Mouse (Mus musculus): Measurements from ENCODE around the gene Map3k10.
"Not testable (repeated sequence)": the region's sequence is repeated elsewhere in the genome, so short reads cannot be mapped to it uniquely, and the experiment has no call there.

The Map3k10 gene

DNA sequence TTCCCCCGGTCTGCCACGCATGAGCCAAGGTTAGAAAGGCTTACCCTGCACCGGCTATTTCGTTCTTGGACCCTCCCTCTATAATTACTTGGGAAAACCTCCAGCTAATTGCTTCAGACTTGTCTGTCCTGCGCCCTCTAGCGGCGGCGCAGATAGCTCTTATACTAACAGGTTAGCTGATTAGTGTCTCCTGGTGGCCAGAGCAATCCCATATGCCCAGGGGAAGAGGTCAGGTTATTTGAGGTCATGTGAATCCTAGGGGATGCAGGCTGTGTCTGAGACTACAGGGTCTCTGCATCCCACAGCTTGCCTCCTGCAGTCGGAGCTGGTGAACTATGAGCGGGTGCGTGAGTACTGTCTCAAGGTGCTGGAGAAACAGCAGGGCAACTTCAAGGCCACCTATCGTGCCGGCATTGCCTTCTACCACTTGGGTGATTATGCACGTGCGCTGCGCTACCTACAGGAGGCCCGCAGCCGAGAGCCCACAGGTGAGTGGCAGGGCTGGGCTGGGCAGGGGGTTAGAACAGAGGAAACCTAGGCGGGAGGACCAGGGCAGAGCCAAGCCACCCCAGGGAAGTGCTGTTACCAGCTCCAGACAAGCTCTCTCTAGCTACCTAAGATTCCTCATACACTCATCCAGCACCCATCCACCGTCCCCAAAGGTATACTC lies 19.7 kb downstream of the Map3k10 start:
- no peak for DNase-seq (ENCODE audit: low spot score)

DNA sequence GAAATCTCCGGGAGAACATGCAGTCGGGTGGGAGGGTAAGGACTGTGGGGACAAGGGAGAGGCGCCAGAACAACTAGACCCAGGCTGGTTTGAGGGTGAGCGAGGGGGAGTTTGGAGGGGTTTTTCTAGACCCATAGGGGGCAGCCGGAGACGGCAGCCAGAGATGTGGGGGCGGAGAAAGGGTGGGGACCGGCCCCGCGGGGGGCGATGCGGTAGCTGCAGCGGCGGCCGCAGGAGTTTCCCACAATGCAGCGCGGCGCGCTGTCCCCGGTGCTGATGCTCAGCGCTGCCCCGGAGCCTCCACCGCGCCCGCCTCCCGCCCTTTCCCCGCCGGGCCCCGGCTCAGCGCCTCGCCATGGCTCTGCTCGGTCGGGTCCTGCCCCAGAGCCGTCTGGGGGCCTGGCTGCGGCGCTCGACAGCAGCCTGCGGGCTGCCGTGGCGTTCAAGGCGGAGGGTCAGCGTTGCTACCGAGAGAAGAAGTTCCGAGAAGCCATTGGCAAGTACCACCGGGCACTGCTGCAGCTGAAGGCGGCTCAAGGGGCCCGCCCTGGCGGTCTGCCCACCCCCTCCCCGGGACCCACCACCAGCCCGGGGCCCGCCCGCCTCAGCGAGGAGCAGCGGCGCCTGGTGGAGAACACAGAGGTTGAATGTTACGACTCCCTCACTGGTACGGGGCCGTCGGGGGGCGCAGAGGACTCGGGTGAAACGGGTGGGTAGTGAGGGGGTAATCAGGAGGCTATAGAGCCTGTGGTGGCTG lies 20.5 kb downstream of the Map3k10 start, which contains the start of gene Ttc9b:
Gene Ttc9b (plus strand): TSS at position 235 of the 757 bp plus-strand sequence.
- DNase-seq (ENCODE audit: low spot score) = peak; percentile 73

GRCm38 (mm10) chr7:27650949-27651348 lies 23.4 kb downstream of the Map3k10 start:
- peak; percentile 93 for DNase-seq (ENCODE audit: low spot score)

- DNase-seq (ENCODE audit: low spot score) = no peak
Measured at GRCm38 (mm10) chr7:27649723-27650122, 24.7 kb downstream of the Map3k10 start.

DNA sequence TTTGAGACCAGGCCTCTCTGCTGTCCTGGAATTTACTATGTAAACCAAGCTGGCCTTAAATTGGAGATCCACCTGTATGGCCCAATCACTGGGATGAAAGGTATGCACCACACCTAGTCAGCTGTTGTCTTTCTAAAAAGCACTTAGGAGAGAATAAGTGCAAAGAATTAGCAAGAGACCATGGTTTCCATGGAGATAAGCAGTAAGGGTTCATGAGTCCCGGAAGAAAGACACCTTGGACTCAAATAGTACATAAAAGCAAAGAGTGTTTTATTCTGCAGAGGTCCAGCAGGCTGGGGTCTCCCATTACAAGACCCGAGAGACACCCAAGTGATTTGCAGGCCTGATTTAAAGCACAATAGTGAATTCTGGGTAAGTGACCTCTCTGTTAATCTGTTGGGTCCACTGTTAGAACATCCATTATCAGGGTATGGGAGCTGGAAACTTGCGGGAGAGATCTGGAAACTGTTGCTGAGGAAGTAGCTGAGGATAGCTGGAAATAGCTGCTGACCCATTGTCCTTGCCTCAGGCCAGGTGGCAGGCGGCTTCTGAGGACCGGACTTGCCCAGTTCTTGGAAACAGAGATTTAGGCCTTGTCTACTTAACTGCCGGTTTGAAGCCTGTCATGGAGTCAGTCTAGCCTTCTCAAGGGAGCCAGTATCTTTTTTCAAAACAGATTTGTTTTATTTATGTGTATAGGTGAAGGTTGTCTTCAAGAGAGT lies 27.0 kb downstream of the Map3k10 start:
- no peak for DNase-seq (ENCODE audit: low spot score)

DNA sequence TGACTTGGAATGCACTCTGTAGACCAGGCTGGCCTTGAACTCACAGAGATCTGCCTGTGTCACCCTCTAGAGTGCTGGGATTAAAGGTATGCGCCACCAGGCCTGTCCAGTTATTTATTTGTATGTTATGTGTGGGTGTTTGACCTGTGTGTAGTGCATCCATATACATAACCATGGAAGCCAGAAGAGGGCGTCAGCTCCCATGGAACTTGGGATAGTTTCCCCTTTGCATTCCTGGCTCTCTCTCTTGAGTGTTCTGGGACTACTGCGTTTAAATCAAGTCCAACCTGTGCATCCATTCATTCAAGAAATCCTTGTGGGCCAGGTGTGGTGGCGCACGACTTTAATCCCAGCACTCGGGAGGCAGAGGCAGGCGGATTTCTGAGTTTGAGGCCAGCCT lies 27.9 kb downstream of the Map3k10 start:
- DNase-seq (ENCODE audit: low spot score) = no peak

GRCm38 (mm10) chr7:27644471-27644870 lies 29.9 kb downstream of the Map3k10 start:
- no peak for DNase-seq (ENCODE audit: low spot score)

- DNase-seq (ENCODE audit: low spot score) = not testable (repeated sequence)
Measured at GRCm38 (mm10) chr7:27635094-27635493, 39.3 kb downstream of the Map3k10 start.

- DNase-seq (ENCODE audit: low spot score) = no peak
Measured at GRCm38 (mm10) chr7:27634691-27635090, 39.7 kb downstream of the Map3k10 start.

DNA sequence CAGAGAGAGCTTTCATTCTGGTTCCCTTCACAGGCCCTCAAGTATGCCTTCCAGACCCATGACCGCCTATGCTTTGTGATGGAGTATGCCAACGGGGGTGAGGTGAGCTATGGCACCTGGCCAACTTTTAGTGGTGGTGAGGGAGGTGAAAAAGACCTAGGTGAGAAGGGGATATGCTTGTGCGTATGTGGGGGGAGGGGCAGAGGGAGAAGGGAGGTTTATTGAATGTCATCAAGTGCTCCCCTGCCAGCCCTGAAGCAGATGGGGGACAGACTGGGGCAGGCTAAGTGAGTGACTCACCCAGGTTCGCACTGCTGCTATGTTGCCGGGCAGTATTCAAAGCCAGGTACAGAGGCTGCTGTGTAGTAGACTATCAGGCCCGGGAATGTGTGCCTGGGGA lies 41.2 kb downstream of the Map3k10 start:
- no peak for DNase-seq (ENCODE audit: low spot score)

GRCm38 (mm10) chr7:27631439-27631838 lies 43.0 kb downstream of the Map3k10 start:
- DNase-seq (ENCODE audit: low spot score) = no peak

DNA sequence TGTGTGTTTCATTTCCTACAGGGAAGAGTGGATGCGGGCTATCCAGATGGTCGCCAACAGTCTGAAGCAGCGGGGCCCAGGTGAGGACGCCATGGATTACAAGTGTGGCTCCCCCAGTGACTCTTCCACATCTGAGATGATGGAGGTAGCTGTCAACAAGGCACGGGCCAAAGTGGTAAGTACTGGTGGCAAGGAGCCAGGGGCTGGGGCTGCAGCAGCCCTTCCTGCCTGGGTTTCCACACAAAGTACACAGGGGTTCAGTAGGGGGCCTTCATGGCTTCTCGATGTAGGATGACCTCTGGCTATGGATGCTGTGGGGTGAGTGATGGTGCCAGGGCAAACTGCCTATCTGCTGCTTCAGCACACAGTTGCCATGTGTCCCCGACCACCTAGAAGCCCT lies 45.6 kb downstream of the Map3k10 start:
- not testable (repeated sequence) for DNase-seq (ENCODE audit: low spot score)

DNA sequence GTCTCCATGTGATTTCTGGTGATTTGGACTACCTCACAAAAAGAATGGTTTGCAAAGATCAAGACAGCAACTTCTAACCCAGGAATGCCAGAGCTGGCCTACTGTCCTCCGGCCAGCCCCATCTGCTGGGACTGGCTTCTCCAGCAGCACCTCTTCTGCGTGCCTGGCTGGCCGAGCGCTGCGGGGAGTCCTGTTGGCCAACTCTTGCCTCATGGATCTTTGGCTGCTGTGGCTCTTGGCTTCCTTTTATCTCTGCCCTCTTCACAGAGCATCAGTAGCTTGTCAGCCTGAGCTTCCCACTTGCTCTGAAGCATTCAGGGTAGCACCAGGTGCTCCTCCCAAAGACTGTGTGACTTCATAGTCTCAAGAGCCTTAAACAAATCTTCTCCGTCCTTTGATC lies 46.2 kb downstream of the Map3k10 start:
- DNase-seq (ENCODE audit: low spot score) = no peak

DNA sequence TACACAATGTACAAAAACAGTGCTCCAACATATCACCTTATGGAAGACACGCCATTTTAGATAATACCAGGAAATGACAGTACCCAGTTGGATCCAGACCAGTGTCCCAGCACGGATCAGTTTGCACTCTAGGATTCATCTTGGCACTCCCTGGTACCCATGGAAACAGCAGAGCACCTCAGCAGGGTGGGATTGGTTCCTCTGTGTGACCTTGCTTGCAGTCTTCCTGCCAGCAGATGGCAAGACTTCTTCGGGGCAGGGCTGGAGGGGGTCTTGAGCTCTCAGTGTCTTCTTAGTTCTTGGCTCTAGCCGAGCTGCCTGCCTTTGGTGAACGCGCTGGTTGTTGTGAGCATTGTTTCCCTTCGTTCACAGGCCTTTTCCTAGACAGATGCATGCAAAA lies 46.7 kb downstream of the Map3k10 start:
- no peak for DNase-seq (ENCODE audit: low spot score)

- DNase-seq (ENCODE audit: low spot score) = no peak
Measured at GRCm38 (mm10) chr7:27624967-27625366, 49.4 kb downstream of the Map3k10 start.

DNA sequence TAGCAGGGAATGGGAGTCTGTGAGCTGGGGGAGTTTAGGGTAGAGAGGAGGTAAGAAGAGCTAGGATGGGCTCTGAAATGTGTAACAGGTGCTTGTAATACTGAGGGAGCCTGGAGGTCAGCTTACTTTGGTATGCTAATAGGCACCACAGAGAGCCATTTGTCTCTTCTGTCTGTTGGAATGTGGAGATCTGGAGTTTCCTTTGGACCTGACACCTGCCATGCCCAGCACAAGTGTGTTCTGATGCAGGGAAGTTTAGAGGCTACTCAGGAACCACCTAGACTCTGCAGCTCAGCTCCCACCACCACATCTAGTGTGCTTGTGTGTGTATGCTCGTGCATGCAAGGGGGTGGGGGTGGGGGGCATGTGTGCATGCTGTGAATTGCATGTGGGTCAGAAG lies 52.2 kb downstream of the Map3k10 start:
- DNase-seq (ENCODE audit: low spot score) = no peak

DNA sequence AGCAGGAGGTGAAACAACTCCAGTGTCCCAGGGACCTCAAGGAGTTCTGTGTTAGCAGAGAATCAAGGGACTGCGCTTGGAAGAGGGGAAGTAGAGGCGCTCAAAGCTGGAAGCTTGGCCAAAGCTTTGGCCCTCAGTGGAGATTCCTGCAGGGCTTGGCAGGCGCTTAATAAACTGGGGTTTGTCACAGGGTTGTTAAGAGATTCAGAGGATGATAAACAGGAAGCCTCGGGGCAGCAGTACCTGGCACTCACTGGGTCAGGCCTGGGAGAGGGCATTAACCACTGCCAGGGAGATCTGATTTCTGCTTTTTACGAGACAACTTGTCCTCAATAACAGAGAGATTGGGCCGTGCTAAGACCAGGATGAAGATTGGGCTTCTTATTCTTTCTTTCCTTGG lies 53.4 kb downstream of the Map3k10 start:
- no peak for DNase-seq (ENCODE audit: low spot score)

DNA sequence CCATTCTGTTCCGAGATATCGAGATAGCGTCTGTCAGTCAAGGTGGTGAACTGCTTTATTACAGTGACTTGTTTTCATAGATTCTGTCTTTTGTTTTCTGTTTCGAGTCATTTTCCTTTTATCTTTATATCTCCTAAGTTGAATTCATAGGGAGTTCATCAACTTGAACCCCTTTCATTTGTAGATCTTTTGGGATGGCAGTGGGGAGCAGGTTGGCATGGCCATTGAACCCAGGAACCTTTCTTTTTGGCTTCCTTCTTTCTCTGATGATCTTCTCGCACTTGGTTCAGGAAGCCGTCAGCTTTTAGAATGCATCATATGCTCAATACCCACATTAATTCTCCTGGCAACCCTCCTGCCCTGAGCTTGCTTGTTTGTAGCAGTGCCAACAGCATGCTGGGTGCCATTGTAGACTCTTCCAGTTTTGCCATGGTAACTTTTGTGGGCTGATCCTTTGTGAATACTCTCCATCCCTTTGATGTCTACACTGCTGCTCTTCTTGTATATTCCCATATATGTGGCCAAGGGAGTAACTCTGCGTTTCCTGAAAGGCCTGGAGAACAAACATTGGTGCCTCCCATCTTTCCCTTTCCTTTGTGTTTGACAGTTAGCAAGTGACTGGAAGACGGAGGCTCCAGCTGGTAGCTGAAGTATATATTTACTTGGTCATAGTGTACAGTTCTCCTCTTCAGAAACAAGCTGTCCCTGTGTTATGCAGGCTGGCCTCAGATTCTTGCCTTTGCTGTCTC lies 60.5 kb downstream of the Map3k10 start:
- no peak for DNase-seq (ENCODE audit: low spot score)

- no peak for DNase-seq (ENCODE audit: low spot score)
Measured at GRCm38 (mm10) chr7:27612940-27613339, 61.5 kb downstream of the Map3k10 start.

DNA sequence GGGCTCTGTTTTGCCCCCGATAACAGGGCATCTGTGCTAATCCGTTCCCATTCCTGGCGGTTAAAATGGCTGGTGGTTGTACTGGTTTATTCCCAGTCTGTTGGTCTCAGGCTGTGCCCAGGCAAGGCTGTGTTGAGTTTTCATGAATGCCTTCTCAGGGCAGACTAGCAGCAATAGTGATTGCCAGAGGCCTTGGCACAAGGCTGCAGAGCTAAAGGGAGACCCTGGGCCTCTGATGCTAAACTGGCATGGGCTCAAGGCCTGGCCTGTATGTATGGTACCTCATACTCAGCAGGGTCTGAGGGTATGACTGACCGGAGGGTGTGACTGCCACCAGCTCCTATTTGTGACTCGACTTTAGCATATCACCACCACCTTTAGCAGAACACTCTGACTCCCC lies 63.5 kb downstream of the Map3k10 start:
- no peak for DNase-seq (ENCODE audit: low spot score)

- DNase-seq (ENCODE audit: low spot score) = no peak
Measured at GRCm38 (mm10) chr7:27610370-27610769, 64.0 kb downstream of the Map3k10 start.

GRCm38 (mm10) chr7:27609688-27610087 lies 64.7 kb downstream of the Map3k10 start:
- no peak for DNase-seq (ENCODE audit: low spot score)

Data from embryo, embryonic 10.5 days (tissue).